Mouse (Mus musculus) lung, postnatal 0 days (tissue): ENCODE measurements around the gene Cir1.

ENCODE experiments used
- CTCF ChIP-seq: IDR thresholded peaks from 2 replicates; pipeline ENCODE4 v1.5.1; 2016; ENCODE audit warnings: antibody characterized with exemption, mild to moderate bottlenecking
- EP300 ChIP-seq: IDR thresholded peaks from 2 replicates; pipeline ENCODE4 v1.6.1; 2016; ENCODE audit warnings: antibody characterized with exemption, mild to moderate bottlenecking, control low read depth

DNA sequence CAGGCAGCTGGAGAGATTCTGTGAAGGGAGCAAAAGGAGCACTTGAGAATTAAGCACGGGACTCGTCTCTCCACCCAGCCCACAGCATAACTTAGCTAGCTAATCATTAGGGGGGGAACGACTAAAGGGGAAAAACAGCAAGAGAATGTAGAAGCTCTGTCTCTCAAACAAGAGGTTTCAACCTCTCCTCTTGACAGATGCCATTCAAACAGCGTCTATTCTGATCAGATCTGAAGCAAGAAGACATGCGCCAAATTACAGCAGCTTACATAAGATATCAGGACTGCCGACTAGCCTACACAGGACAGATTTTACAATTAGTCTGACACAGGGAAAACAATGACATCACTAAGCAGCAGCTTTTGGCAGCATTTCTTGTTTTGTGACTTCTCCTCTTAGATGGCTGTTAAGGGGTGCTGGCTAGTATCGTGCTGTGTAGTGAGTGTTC lies 39.5 kb upstream of the Cir1 start:
- no peak for TF ChIP-seq CTCF
- no peak for TF ChIP-seq EP300
